ENCODE assay signal across 8 mouse cellular contexts in the genomic region with DNA sequence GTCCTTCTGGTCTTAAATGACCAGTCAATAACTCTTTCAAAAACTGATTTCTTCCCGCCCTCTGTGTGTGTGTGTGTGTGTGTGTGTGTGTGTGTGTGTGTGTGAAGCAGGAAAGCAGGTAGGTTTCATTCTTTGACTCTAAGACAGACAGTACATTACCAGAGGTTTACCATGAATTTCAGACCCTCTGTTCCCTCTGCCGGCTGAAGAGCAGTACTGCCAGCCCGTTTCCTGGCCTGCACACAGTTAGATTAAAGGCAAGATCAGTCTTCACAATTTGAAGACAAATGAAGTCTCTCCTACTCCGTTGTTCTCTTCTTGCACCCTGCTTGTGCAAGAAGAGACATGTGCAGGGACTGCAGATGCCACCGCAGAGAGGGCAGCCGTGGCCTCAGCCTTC.
DNase-seq lines count a peak whose midpoint lies in the region; ATAC-seq and TF ChIP-seq lines count a peak whose summit lies in the region.
"Had no signal": no experiment of that assay in that cellular context is flagged by ENCODE, and none has a peak within 500 bp of the region (broad histone marks: within the 10 kb centered on the region; RNA-seq: fewer than 3 reads in every experiment).

No protein-coding gene starts in this region.

- WGBS in limb, embryonic 14.5 days = 66% methylated on average over 6 of the region's 6 CpGs

- peak; percentile 61; the same call in 1 of the 2 replicates for ATAC-seq in limb, embryonic 14.5 days (ENCODE audit: low FRiP score, low read depth)

- H3K36me3 ChIP-seq in limb, embryonic 14.5 days (ENCODE audit: control insufficient read depth, insufficient read depth, low read length) = no peaks in the 10 kb centered on the region
- H3K36me3 ChIP-seq: liver, embryonic 15.5 days had no signal

- peaks cover 7% of the 10 kb centered on the region for H3K4me1 ChIP-seq in limb, embryonic 14.5 days (ENCODE audit: control insufficient read depth, insufficient read depth, low read length)
- H3K4me1 ChIP-seq: liver, embryonic 15.5 days had no signal

- no peak overlapping the region for H3K27ac ChIP-seq in limb, embryonic 14.5 days (replicated peaks; ENCODE audit: low read depth, low read length)
- H3K27ac ChIP-seq: liver, embryonic 15.5 days had no signal

- H3K9ac ChIP-seq in limb, embryonic 14.5 days (ENCODE audit: low read depth, low read length, severe bottlenecking) = no peak overlapping the region
- H3K9ac ChIP-seq: liver, embryonic 15.5 days had no signal

- no peak overlapping the region for H3K4me3 ChIP-seq in limb, embryonic 14.5 days (replicated peaks; ENCODE audit: low read length)
- H3K4me3 ChIP-seq: liver, embryonic 15.5 days had no signal

- peak; percentile 56; the same call in 1 of the 2 replicates for TF ChIP-seq CTCF in brain, embryonic 14.5 days (IDR thresholded peaks at IDR 0.05; ENCODE audit: borderline replicate concordance, extremely low read depth, insufficient read depth, insufficient read length)

- H3K9me3 ChIP-seq in limb, embryonic 14.5 days (ENCODE audit: control insufficient read depth, low read length) = no peaks in the 10 kb centered on the region
- H3K9me3 ChIP-seq: liver, embryonic 15.5 days had no signal

- H3K4me2 ChIP-seq in limb, embryonic 14.5 days (replicated peaks; ENCODE audit: low read depth, low read length, severe bottlenecking) = no peak overlapping the region; the same call in 1 of the 2 replicates
- H3K4me2 ChIP-seq: liver, embryonic 15.5 days had no signal

- H3K27me3 ChIP-seq in limb, embryonic 14.5 days (ENCODE audit: control insufficient read depth, insufficient read depth, low read length) = no peaks in the 10 kb centered on the region
- H3K27me3 ChIP-seq: liver, embryonic 15.5 days had no signal

- TF ChIP-seq POLR2A in brain, embryonic 14.5 days (IDR thresholded peaks at IDR 0.05; ENCODE audit: borderline replicate concordance, extremely low read depth, insufficient read depth, insufficient read length, poor library complexity, severe bottlenecking) = no peak
- TF ChIP-seq POLR2A in limb, embryonic 14.5 days (IDR thresholded peaks at IDR 0.05; ENCODE audit: borderline replicate concordance, extremely low read depth, insufficient read depth, insufficient read length) = no peak

- peak; percentile 25 to 29 for DNase-seq in kidney, postnatal 4 days
- no peak for DNase-seq in kidney, postnatal 25 days
- peak; percentile 48 for DNase-seq in brain, embryonic 14.5 days (ENCODE audit: low read depth)
- DNase-seq in cerebellum, postnatal 36 days = peak; percentile 41 to 53
- peak; percentile 37 for DNase-seq in limb, embryonic 14.5 days (ENCODE audit: low spot score)
- DNase-seq in thymus, postnatal 25 days = no peak
- no peak for DNase-seq in spleen, postnatal 14 days (ENCODE audit: low spot score in 2 of 2)

Comparison
In these comparisons a context has a peak if more than half of its experiments do, and no peak if none do; other contexts are left out.
1. DNase-seq: peak in kidney, postnatal 4 days (2 of 2), brain, embryonic 14.5 days (single experiment), cerebellum, postnatal 36 days (2 of 2) and limb, embryonic 14.5 days (single experiment); none in kidney, postnatal 25 days (0 of 2), thymus, postnatal 25 days (single experiment) and spleen, postnatal 14 days (0 of 2).